Mouse (Mus musculus) adrenal gland, postnatal 36 days (tissue): Measurements from ENCODE around the gene Prlr. TPM values are rescaled to one million over a fixed set of nuclear protein-coding genes. Genes with fewer than 3 reads are reported as not detected.

Experiments
- DNase-seq, 2 experiments: peaks; one replicate each; pipeline ENCODE4 v3.0.0; 2021; ENCODE audit warnings: mixed read lengths in 1 of 2
- long read RNA-seq, 2 experiments: library from polyadenylated mRNA; stranded (forward); transcript quantifications; one replicate each; pipeline ENCODE4 v2.0.0; 2021; ENCODE audit warnings: borderline sequencing depth in 2 of 2
- total RNA-seq, 2 experiments: library from RNA; stranded (reverse); gene quantifications; 2 replicates each; pipeline ENCODE4 v1.2.3; 2021

Gene Prlr
- total RNA-seq: 100 to 1,000 TPM in 1 of 2 experiments, 10 to 100 TPM in 1; 99.0 to 257 TPM
- long read RNA-seq, experiment 1, full-length matches to known transcripts: 48 of 95 reads
- long read RNA-seq, experiment 1, partial matches to known transcripts: 24 of 95 reads
- long read RNA-seq, experiment 1, other reads (novel, unspliced or antisense): 23 of 95 reads
- long read RNA-seq, experiment 2, full-length matches to known transcripts: 1 of 2 reads
- long read RNA-seq, experiment 2, partial matches to known transcripts: 0 of 2 reads
- long read RNA-seq, experiment 2, other reads (novel, unspliced or antisense): 1 of 2 reads

- peak in 1 of 2 experiments; percentile 11 for DNase-seq
These were observed at the start of gene Prlr for GRCm38 (mm10) chr15:10177083-10177482. TSS of gene Prlr (plus strand) at chr15:10177238.

- peak in 1 of 2 experiments; percentile 4 for DNase-seq
These were observed 43.3 kb upstream of the Prlr start for GRCm38 (mm10) chr15:10133781-10134180.

- DNase-seq: no peak
These were observed 42.1 kb upstream of the Prlr start for GRCm38 (mm10) chr15:10134889-10135288.

- no peak for DNase-seq
These were observed 32.5 kb upstream of the Prlr start for GRCm38 (mm10) chr15:10144520-10144919.

GRCm38 (mm10) chr15:10148196-10148595 is 28.8 kb upstream of the Prlr start:
- no peak for DNase-seq

- DNase-seq: no peak
These were observed 16.4 kb upstream of the Prlr start for GRCm38 (mm10) chr15:10160663-10161062.

GRCm38 (mm10) chr15:10175078-10175477 is 2.0 kb upstream of the Prlr start:
- no peak for DNase-seq

- peak; percentile 54 to 66 for DNase-seq
These were observed 1.4 kb upstream of the Prlr start for GRCm38 (mm10) chr15:10175656-10176055.

GRCm38 (mm10) chr15:10177519-10178130 is 587 bp downstream of the Prlr start:
- DNase-seq: peak; percentile 61 to 69

GRCm38 (mm10) chr15:10178131-10178566 is 1.1 kb downstream of the Prlr start:
- DNase-seq: peak; percentile 36 to 44

- DNase-seq: peak; percentile 61 to 65
These were observed 3.7 kb downstream of the Prlr start for GRCm38 (mm10) chr15:10180694-10181093.

- DNase-seq: no peak
These were observed 15.1 kb downstream of the Prlr start for GRCm38 (mm10) chr15:10192101-10192630.

GRCm38 (mm10) chr15:10200991-10201390 is 24.0 kb downstream of the Prlr start:
- DNase-seq: no peak

- DNase-seq: no peak
These were observed 25.7 kb downstream of the Prlr start for GRCm38 (mm10) chr15:10202504-10203302.

- peak in 1 of 2 experiments; percentile 34 for DNase-seq
These were observed 33.3 kb downstream of the Prlr start for GRCm38 (mm10) chr15:10210261-10210770.

- DNase-seq: no peak
These were observed 35.0 kb downstream of the Prlr start for GRCm38 (mm10) chr15:10211992-10212391.

GRCm38 (mm10) chr15:10213213-10213612 is 36.2 kb downstream of the Prlr start:
- DNase-seq: no peak

- DNase-seq: peak; percentile 45 to 52
These were observed 36.7 kb downstream of the Prlr start for GRCm38 (mm10) chr15:10213710-10214109.

GRCm38 (mm10) chr15:10215719-10216118 is 38.7 kb downstream of the Prlr start:
- no peak for DNase-seq

- no peak for DNase-seq
These were observed 39.2 kb downstream of the Prlr start for GRCm38 (mm10) chr15:10216189-10216588.

- DNase-seq: no peak
These were observed 46.6 kb downstream of the Prlr start for GRCm38 (mm10) chr15:10223614-10224155.

- DNase-seq: no peak
These were observed 48.7 kb downstream of the Prlr start for GRCm38 (mm10) chr15:10225701-10226100.
